Mouse (Mus musculus): ENCODE data around the gene Pgp.

DNA sequence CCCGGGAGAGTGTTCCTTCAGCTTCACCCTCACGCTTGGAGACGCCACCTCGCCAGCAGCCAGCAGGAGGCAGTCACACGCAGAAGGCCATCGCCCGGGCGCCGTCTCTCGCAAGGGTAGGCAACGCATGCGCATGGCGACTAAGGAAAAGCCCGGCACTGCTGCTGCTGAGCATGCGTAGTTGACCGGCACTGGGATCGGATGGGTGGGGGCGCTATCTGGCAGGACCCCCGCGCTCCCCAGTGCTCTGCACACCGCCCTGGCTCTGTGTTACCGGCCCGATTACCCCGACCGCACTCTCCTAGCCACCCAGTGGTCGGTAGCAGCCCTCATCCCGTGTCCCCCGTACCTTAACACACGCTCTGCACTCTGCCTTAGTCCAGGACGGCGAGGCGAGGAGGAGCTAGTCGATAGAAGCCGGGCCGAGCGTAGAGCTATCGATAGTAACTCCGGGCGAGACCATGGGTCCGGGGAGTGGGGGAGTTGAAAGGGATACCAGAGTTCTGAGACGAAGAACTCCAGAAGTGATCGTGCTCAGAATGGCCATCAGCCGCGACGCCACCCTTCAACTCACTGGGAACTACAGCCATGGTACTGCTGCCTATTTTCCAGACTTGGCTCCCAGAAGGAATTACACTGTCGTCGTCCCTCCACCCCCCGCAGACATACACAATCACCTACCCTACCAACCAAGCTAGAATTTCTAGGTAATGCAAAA lies 8.6 kb downstream of the Pgp start, which contains the start of gene Mlst8:
- peak; percentile 40; the same call in 1 of the 2 replicates for TF ChIP-seq POLR2A (IDR thresholded peaks at IDR 0.05; ENCODE audit: low read depth, low read length)
- TF ChIP-seq CTCF (IDR thresholded peaks at IDR 0.05; ENCODE audit: extremely low read depth, insufficient read depth, insufficient read length, insufficient replicate concordance), result peak; percentile 95
